Mouse (Mus musculus) stomach, embryonic 15.5 days (tissue): ENCODE measurements around the gene Gm10570. TPM values are rescaled to one million over a fixed set of nuclear protein-coding genes. Genes with fewer than 3 reads are reported as not detected.

Source experiments
- ATAC-seq: fragments of 200-750 bp; cut with Nextera tagmentation; 2 replicates; pipeline ENCODE4 v1.8.0; 2017; ENCODE audit warnings: low read depth, moderate number of reproducible peaks, moderate TSS enrichment; ENCODE audit not compliant: insufficient read depth, low FRiP score
- H3K27ac ChIP-seq: fragments of 300-500 bp; sonication (generic); 2 replicates; pipeline ENCODE4 v1.5.1; 2015; ENCODE audit warnings: mild to moderate bottlenecking, inconsistent platforms
- H3K27me3 ChIP-seq: fragments of 300-500 bp; sonication (generic); replicated peaks from 2 replicates; pipeline ENCODE4 v1.6.1; 2015; ENCODE audit warnings: inconsistent platforms
- H3K36me3 ChIP-seq: fragments of 300-500 bp; sonication (generic); 2 replicates; pipeline ENCODE4 v1.6.1; 2015; ENCODE audit warnings: inconsistent platforms
- H3K4me1 ChIP-seq: fragments of 300-500 bp; sonication (generic); 2 replicates; pipeline ENCODE4 v1.6.1; 2015; ENCODE audit warnings: inconsistent platforms
- H3K4me2 ChIP-seq: fragments of 300-500 bp; sonication (generic); 2 replicates; pipeline ENCODE4 v1.6.1; 2015; ENCODE audit warnings: mild to moderate bottlenecking, inconsistent platforms
- H3K4me3 ChIP-seq: fragments of 300-500 bp; sonication (generic); replicated peaks from 2 replicates; pipeline ENCODE4 v1.5.1; 2015; ENCODE audit warnings: inconsistent platforms
- H3K9ac ChIP-seq: fragments of 300-500 bp; sonication (generic); 2 replicates; pipeline ENCODE4 v1.6.1; 2015; ENCODE audit warnings: inconsistent platforms
- H3K9me3 ChIP-seq: fragments of 300-500 bp; sonication (generic); 2 replicates; pipeline ENCODE4 v1.6.1; 2016; ENCODE audit warnings: inconsistent platforms
- WGBS: fragments of 180-500 bp; shearing (Covaris S2); methylation state at CpG from one replicate; pipeline ENCODE4 v1.1.7; 2015; 5-methylcytosine and 5-hydroxymethylcytosine counted together
- polyA plus RNA-seq: library from polyadenylated mRNA; unstranded; fragments of >200 nt; fragmentation: Nextera tagmentation; extraction: Ambion mirVana; gene quantifications from 2 replicates; pipeline ENCODE4 v1.2.1, GENCODE M21; 2015

The Gm10570 gene
- polyA plus RNA-seq, 1 experiment from 2014 or later: not detected

DNA sequence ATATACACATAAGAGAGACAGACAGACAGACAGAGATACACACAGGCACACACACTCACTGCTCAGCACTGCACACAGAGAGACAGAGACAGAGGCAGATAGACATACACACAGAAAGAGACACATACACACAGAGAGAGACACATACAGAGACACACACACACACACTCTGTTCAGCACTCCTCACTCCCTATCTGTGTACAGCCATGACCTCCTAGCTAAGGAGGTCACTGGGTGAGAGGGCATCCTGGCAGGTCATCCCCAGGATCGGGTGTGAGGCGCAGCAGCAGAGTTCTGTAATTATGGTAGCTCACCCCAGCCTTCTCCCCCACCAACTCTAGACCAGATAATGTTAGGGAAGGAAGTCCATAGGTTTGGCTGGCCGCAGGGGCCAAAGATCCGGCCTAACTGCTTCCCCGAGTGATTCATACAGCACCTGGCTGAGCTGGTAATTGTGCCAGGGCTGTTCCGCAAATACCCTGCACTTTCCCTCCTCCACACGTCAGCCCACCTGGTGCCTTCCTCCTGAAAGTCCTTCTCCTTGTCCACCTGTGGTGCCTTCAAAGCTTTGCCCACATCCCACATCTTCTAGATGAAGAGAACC is 31.8 kb downstream of the Gm10570 start:
- no peak overlapping the region for H3K4me2 ChIP-seq
- no peak overlapping the region for H3K9ac ChIP-seq
- H3K27ac ChIP-seq: no peak overlapping the region
- no peaks in the 10 kb centered on the region for H3K9me3 ChIP-seq
- H3K36me3 ChIP-seq: no peaks in the 10 kb centered on the region
- no peak overlapping the region for H3K4me3 ChIP-seq
- 59% methylated on average over 7 of the region's 7 CpGs for WGBS
- ATAC-seq: no peak
- peaks cover 11% of the 10 kb centered on the region; the same call in 1 of the 2 replicates for H3K4me1 ChIP-seq
- H3K27me3 ChIP-seq: peaks cover 12% of the 10 kb centered on the region; the same call in 1 of the 2 replicates

DNA sequence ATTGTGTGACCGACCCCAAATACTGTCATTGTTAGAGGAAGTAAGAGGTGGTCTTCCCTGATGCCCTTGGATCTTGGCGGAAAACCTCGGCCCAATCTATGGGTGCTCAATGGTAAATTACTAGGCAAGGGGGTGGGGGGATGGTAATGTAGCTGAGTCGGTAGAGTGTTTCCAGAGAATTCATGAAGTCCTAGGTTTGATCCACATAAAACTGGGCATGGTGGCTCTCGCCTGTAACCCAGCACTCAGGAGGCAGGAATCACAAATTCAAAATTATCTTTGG is 32.7 kb downstream of the Gm10570 start:
- H3K4me2 ChIP-seq: peak overlapping the region; percentile 97
- 49% methylated on average over 5 of the region's 5 CpGs for WGBS
- peak overlapping the region; percentile 58 for H3K4me3 ChIP-seq
- peaks cover 12% of the 10 kb centered on the region; the same call in 1 of the 2 replicates for H3K27me3 ChIP-seq
- H3K9ac ChIP-seq: no peak overlapping the region
- H3K4me1 ChIP-seq: peaks cover 11% of the 10 kb centered on the region; the same call in 1 of the 2 replicates
- no peak for ATAC-seq
- H3K27ac ChIP-seq: no peak overlapping the region
- no peaks in the 10 kb centered on the region for H3K9me3 ChIP-seq
- no peaks in the 10 kb centered on the region for H3K36me3 ChIP-seq

GRCm38 (mm10) chr4:130275016-130275822 is 33.3 kb downstream of the Gm10570 start:
- H3K4me1 ChIP-seq: peaks cover 11% of the 10 kb centered on the region; the same call in 1 of the 2 replicates
- H3K4me2 ChIP-seq: peak overlapping the region; percentile 97
- no peak overlapping the region for H3K27ac ChIP-seq
- 2% methylated on average over 61 of the region's 62 CpGs for WGBS
- H3K4me3 ChIP-seq: peak overlapping the region; percentile 58
- H3K27me3 ChIP-seq: peaks cover 12% of the 10 kb centered on the region; the same call in 1 of the 2 replicates
- no peaks in the 10 kb centered on the region for H3K36me3 ChIP-seq
- peak; percentile 75 for ATAC-seq
- no peaks in the 10 kb centered on the region for H3K9me3 ChIP-seq
- peak overlapping the region; percentile 42 for H3K9ac ChIP-seq

- Histone ChIP-seq H3K36me3 (no peaks in the 10 kb centered on the region), H3K4me1 (peaks cover 11% of the 10 kb centered on the region; the same call in 1 of the 2 replicates), H3K4me3 (peak overlapping the region; percentile 58), H3K27me3 (peaks cover 12% of the 10 kb centered on the region; the same call in 1 of the 2 replicates), H3K27ac (no peak overlapping the region), H3K4me2 (peak overlapping the region; percentile 97), H3K9me3 (no peaks in the 10 kb centered on the region), H3K9ac (peak overlapping the region; percentile 42)
- ATAC-seq: peak; percentile 48; the same call in 1 of the 2 replicates
- WGBS: under 1% methylated on average over 27 of the region's 29 CpGs
These were observed 34.0 kb downstream of the Gm10570 start for GRCm38 (mm10) chr4:130274346-130275015.

DNA sequence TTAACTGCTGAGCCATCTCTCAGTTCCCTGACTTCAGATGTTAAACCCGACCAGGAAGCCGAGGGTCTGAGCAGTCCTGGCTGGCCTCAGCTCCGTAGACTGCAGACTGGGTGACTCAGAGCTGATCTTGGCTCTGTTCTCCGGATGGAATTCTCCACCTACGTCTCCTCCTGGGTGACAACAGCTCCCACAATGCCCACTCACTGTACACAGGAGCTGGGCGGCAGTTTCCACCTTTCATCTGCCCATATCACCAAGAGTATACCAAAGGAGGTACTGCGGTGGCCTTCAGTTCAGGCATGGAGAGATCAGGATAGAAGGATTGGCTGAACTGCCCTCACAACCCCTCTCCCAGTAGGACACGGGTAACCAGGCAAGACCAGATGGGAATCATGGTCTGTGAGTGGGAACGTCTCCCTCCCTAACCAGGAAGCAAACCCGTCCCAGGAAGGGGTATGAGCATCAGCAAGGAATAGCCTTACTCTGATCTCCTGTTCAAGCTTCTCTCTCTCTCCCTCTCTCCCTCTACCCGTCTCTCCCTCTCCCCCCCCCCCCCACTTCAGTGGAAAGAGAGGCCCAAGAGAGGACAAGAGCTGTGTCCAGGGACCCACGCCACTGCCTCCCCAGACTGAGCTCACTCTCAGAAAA is 34.7 kb downstream of the Gm10570 start:
- Histone ChIP-seq H3K27me3 (peaks cover 12% of the 10 kb centered on the region; the same call in 1 of the 2 replicates), H3K9ac (no peak overlapping the region), H3K4me1 (peaks cover 11% of the 10 kb centered on the region; the same call in 1 of the 2 replicates), H3K4me3 (peak overlapping the region; percentile 58), H3K9me3 (no peaks in the 10 kb centered on the region), H3K36me3 (no peaks in the 10 kb centered on the region), H3K4me2 (peak overlapping the region; percentile 97), H3K27ac (no peak overlapping the region)
- no peak for ATAC-seq
- 17% methylated on average over 12 of the region's 12 CpGs for WGBS

- WGBS: 87% methylated on average over 6 of the region's 6 CpGs
- no peak overlapping the region for H3K9ac ChIP-seq
- H3K4me1 ChIP-seq: peaks cover 17% of the 10 kb centered on the region; the same call in 1 of the 2 replicates
- no peaks in the 10 kb centered on the region for H3K36me3 ChIP-seq
- H3K4me2 ChIP-seq: no peak overlapping the region
- H3K9me3 ChIP-seq: no peaks in the 10 kb centered on the region
- no peak for ATAC-seq
- no peak overlapping the region for H3K4me3 ChIP-seq
- 0 out of 2 replicates have a peak, but pooled peaks cover 7% of the 10 kb centered on the region for H3K27me3 ChIP-seq
- no peak overlapping the region for H3K27ac ChIP-seq
These were observed 37.7 kb downstream of the Gm10570 start for GRCm38 (mm10) chr4:130270611-130271347.

- Histone ChIP-seq H3K27ac (no peak overlapping the region), H3K27me3 (0 out of 2 replicates have a peak, but pooled peaks cover 7% of the 10 kb centered on the region), H3K9me3 (no peaks in the 10 kb centered on the region), H3K9ac (no peak overlapping the region), H3K4me3 (no peak overlapping the region), H3K4me2 (no peak overlapping the region), H3K4me1 (peaks cover 17% of the 10 kb centered on the region; the same call in 1 of the 2 replicates), H3K36me3 (no peaks in the 10 kb centered on the region)
- 77% methylated on average over 8 of the region's 8 CpGs for WGBS
- no peak for ATAC-seq
These were observed 38.4 kb downstream of the Gm10570 start for GRCm38 (mm10) chr4:130270089-130270488.

- Histone ChIP-seq H3K4me3 (no peak overlapping the region), H3K4me2 (no peak overlapping the region), H3K9me3 (no peaks in the 10 kb centered on the region), H3K27me3 (0 out of 2 replicates have a peak, but pooled peaks cover 6% of the 10 kb centered on the region), H3K36me3 (no peaks in the 10 kb centered on the region), H3K9ac (no peak overlapping the region), H3K27ac (no peak overlapping the region), H3K4me1 (peaks cover 6% of the 10 kb centered on the region; the same call in 1 of the 2 replicates)
- WGBS: 78% methylated on average over 10 of the region's 10 CpGs
- no peak for ATAC-seq
These were observed 39.7 kb downstream of the Gm10570 start for GRCm38 (mm10) chr4:130268736-130269135.

- Histone ChIP-seq H3K27me3 (0 out of 2 replicates have a peak, but pooled peaks cover 3% of the 10 kb centered on the region), H3K9ac (no peak overlapping the region), H3K36me3 (no peaks in the 10 kb centered on the region), H3K4me1 (0 out of 2 replicates have a peak, but pooled peaks cover 6% of the 10 kb centered on the region), H3K4me3 (peak overlapping the region; percentile 16; the same call in 1 of the 2 replicates), H3K4me2 (peak overlapping the region; percentile 46), H3K9me3 (no peaks in the 10 kb centered on the region), H3K27ac (peak overlapping the region; percentile 28; the same call in 1 of the 2 replicates)
- 62% methylated on average over 7 of the region's 7 CpGs for WGBS
- ATAC-seq: peak; percentile 78
These were observed 41.4 kb downstream of the Gm10570 start for GRCm38 (mm10) chr4:130267069-130267468.

DNA sequence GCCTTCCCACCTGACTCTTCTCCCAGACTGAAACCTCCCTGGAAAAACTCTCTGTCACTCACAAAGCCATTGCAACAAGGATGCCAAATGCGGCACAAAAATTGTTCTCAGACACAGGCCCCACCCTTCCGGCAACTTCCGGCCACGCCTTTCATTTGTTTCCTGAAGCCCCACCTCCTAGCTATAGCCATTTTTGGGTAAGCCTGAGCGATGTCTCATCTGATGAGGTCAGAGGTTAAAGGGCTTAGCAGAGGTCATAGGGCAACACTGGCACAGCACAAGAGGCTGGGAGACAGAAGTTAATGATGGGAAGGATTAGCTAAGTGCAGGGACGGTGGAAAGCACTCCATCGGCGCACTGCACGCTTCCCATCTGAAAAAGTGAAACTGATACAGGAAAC is 41.9 kb downstream of the Gm10570 start:
- no peak overlapping the region for H3K9ac ChIP-seq
- peak overlapping the region; percentile 16; the same call in 1 of the 2 replicates for H3K4me3 ChIP-seq

More for the DNA sequence above, 41.9 kb downstream of the Gm10570 start:
- Histone ChIP-seq H3K27me3 (0 out of 2 replicates have a peak, but pooled peaks cover 3% of the 10 kb centered on the region), H3K27ac (peak overlapping the region; percentile 28; the same call in 1 of the 2 replicates), H3K4me1 (0 out of 2 replicates have a peak, but pooled peaks cover 6% of the 10 kb centered on the region), H3K36me3 (no peaks in the 10 kb centered on the region), H3K9me3 (no peaks in the 10 kb centered on the region), H3K4me2 (peak overlapping the region; percentile 46)
- peak; percentile 17; the same call in 1 of the 2 replicates for ATAC-seq
- WGBS: 39% methylated on average over 9 of the region's 9 CpGs
